ENCODE assay signal across 26 mouse cellular contexts in genomic region chr5:36480398-36480797, GRCm38 (mm10). TPM values are rescaled to one million over a fixed set of nuclear protein-coding genes. Genes with fewer than 3 reads are reported as not detected.
DNase-seq lines count a peak whose midpoint lies in the region; ATAC-seq and TF ChIP-seq lines count a peak whose summit lies in the region.
"Had no signal": no experiment of that assay in that cellular context is flagged by ENCODE, and none has a peak within 500 bp of the region (broad histone marks: within the 10 kb centered on the region; RNA-seq: fewer than 3 reads in every experiment).

No protein-coding gene starts in this region.

- H3K4me1 ChIP-seq in hindbrain, embryonic 11.5 days (replicated peaks; ENCODE audit: control insufficient read depth, insufficient read depth, low read length): peaks cover 12% of the 10 kb centered on the region

- no peak overlapping the region for H3K4me3 ChIP-seq in layer of hippocampus, adult 2 months
- no peak overlapping the region for H3K4me3 ChIP-seq in hindbrain, embryonic 11.5 days (ENCODE audit: low read depth, low read length)
- H3K4me3 ChIP-seq: embryonic facial prominence, embryonic 12.5 days; heart, embryonic 10.5 days; hindbrain, embryonic 10.5 days; limb, embryonic 12.5 days; lung, embryonic 15.5 days; neural tube, embryonic 15.5 days had no signal

- H3K9ac ChIP-seq in hindbrain, embryonic 11.5 days (ENCODE audit: low read depth, low read length): no peak overlapping the region
- H3K9ac ChIP-seq: embryonic facial prominence, embryonic 12.5 days; limb, embryonic 12.5 days; liver, embryonic 14.5 days; lung, embryonic 15.5 days; neural tube, embryonic 15.5 days had no signal

- H3K27ac ChIP-seq in layer of hippocampus, adult 2 months: 0 out of 2 replicates have a peak overlapping the region, but pooled peaks have one; percentile 15
- H3K27ac ChIP-seq in hindbrain, embryonic 11.5 days (ENCODE audit: low read depth, low read length): no peak overlapping the region
- H3K27ac ChIP-seq: embryonic facial prominence, embryonic 12.5 days; heart, embryonic 10.5 days; hindbrain, embryonic 10.5 days; hindbrain, postnatal 0 days; limb, embryonic 12.5 days; liver, embryonic 14.5 days; lung, embryonic 15.5 days; neural tube, embryonic 15.5 days; stomach, postnatal 0 days had no signal

- peak; percentile 17 for ATAC-seq in granulocyte monocyte progenitor cell, adult 5-6 weeks (replicated peaks; ENCODE audit: poor library complexity, severe bottlenecking)
- ATAC-seq in hindbrain, embryonic 11.5 days (ENCODE audit: low FRiP score): no peak
- ATAC-seq: hindbrain, postnatal 0 days; intestine, embryonic 16.5 days had no signal

- no peaks in the 10 kb centered on the region for H3K36me3 ChIP-seq in hindbrain, embryonic 11.5 days (ENCODE audit: control insufficient read depth, insufficient read depth, low read length)

- no peak overlapping the region for H3K4me2 ChIP-seq in hindbrain, embryonic 11.5 days (replicated peaks; ENCODE audit: low read depth, low read length)
- H3K4me2 ChIP-seq: embryonic facial prominence, embryonic 12.5 days; limb, embryonic 12.5 days; lung, embryonic 15.5 days; midbrain, embryonic 11.5 days; neural tube, embryonic 15.5 days had no signal

- no peak for TF ChIP-seq CTCF in layer of hippocampus, adult 2 months (conservative IDR thresholded peaks at IDR 0.05)

- WGBS in hindbrain, embryonic 11.5 days: 89% methylated on average over 4 of the region's 4 CpGs

- DNase-seq in layer of hippocampus, adult 2 months (ENCODE audit: low spot score in 2 of 2): no peak
- DNase-seq in layer of hippocampus, adult 9-10 months (ENCODE audit: low spot score): no peak
- DNase-seq in spleen, postnatal 36 days (ENCODE audit: low spot score in 2 of 2): peak; percentile 71 to 76
- DNase-seq in spleen, adult 12 weeks (ENCODE audit: low spot score): no peak
- no peak for DNase-seq in left cerebral cortex, adult 9 months (ENCODE audit: low spot score in 2 of 2)
- DNase-seq in hindbrain, embryonic 11.5 days (ENCODE audit: low spot score): no peak
- DNase-seq: adrenal gland, postnatal 36 days; cerebellum, adult 11-12 months; cerebellum, postnatal 25 days; kidney, postnatal 14 days; layer of hippocampus, postnatal 36 days; lung, postnatal 4 days; thymus, adult 2 months had no signal

- H3K27me3 ChIP-seq in hindbrain, embryonic 11.5 days (ENCODE audit: control insufficient read depth, insufficient read depth, low read length): no peaks in the 10 kb centered on the region; the same call in 1 of the 2 replicates
- H3K27me3 ChIP-seq: neural tube, embryonic 15.5 days had no signal

- H3K9me3 ChIP-seq in hindbrain, embryonic 11.5 days (ENCODE audit: control insufficient read depth, low read length): no peaks in the 10 kb centered on the region
- H3K9me3 ChIP-seq: embryonic facial prominence, embryonic 12.5 days; heart, embryonic 10.5 days; limb, embryonic 12.5 days; lung, embryonic 15.5 days; neural tube, embryonic 15.5 days had no signal

RNA-seq across cellular contexts. Expression of gene Tada2b, which starts 3.7 kb away (rescaled TPM):
- total RNA-seq in layer of hippocampus, adult 2 months (2021): 10 to 100 TPM; 36.9 to 37.2 TPM
- total RNA-seq in granulocyte monocyte progenitor cell, adult 5-6 weeks (2014; fragmentation: Nextera tagmentation): 9.1 and 12.9 TPM in 2 replicates
- 12.1 and 14.5 TPM in 2 replicates for total RNA-seq in granulocyte monocyte progenitor cell, adult 5-6 weeks (2017)
- 4.6 and 4.9 TPM in 2 replicates for polyA plus RNA-seq in hindbrain, embryonic 11.5 days (2014; fragmentation: Nextera tagmentation; extraction: Ambion mirVana)

RNA-seq across cellular contexts. Expression of gene Ccdc96, which starts 4.0 kb away (rescaled TPM):
- 1 to 10 TPM in 1 of 2 experiments, under 1 TPM in 1; 0.91 to 1.3 TPM for total RNA-seq in layer of hippocampus, adult 2 months (2021)
- total RNA-seq in granulocyte monocyte progenitor cell, adult 5-6 weeks (2014; fragmentation: Nextera tagmentation): not detected in 2 replicates
- 0.43 TPM in 1 of 2 replicates, not detected in the other for total RNA-seq in granulocyte monocyte progenitor cell, adult 5-6 weeks (2017)
- 3.6 and 4.8 TPM in 2 replicates for polyA plus RNA-seq in hindbrain, embryonic 11.5 days (2014; fragmentation: Nextera tagmentation; extraction: Ambion mirVana)
- polyA plus RNA-seq: small intestine, adult 2 months had no signal

RNA-seq across cellular contexts. Expression of gene Grpel1, which starts 15.6 kb away (rescaled TPM):
- 10 to 100 TPM; 24.0 to 24.5 TPM for total RNA-seq in layer of hippocampus, adult 2 months (2021)
- 28.9 and 40.4 TPM in 2 replicates for total RNA-seq in granulocyte monocyte progenitor cell, adult 5-6 weeks (2014; fragmentation: Nextera tagmentation)
- 35.6 and 37.9 TPM in 2 replicates for total RNA-seq in granulocyte monocyte progenitor cell, adult 5-6 weeks (2017)
- 52.5 and 57.6 TPM in 2 replicates for polyA plus RNA-seq in hindbrain, embryonic 11.5 days (2014; fragmentation: Nextera tagmentation; extraction: Ambion mirVana)

Comparison
In these comparisons a context has a peak if more than half of its experiments do, and no peak if none do; other contexts are left out.
1. DNase-seq: peak in spleen, postnatal 36 days (2 of 2); none in layer of hippocampus, adult 2 months (0 of 2), layer of hippocampus, adult 9-10 months (single experiment), spleen, adult 12 weeks (single experiment), left cerebral cortex, adult 9 months (0 of 2) and hindbrain, embryonic 11.5 days (single experiment).